Mouse (Mus musculus): Measurements from ENCODE around the gene Icosl.
"Not testable (repeated sequence)": the region's sequence is repeated elsewhere in the genome, so short reads cannot be mapped to it uniquely, and the experiment has no call there.

DNA sequence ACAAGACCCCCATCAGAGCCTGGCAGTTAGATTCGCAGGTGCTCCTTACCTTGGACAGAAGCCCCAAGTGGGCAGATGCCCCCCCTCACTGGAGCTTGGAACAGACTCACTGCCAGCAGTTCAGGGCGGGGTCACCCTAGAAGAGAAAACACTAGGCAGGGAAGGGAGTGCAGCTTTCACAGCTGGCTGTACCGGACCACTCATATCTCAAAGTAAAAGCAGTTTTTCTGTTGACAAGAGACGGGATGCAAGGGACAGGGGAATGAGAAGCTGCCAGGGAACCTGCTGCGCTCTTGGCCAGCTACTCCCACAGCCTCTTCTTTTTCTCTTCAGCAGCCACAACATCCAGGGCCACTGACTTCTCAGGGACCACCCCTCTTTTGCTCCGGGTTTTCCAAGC is 55.0 kb downstream of the Icosl start:
- not testable (repeated sequence) for TF ChIP-seq POLR2AphosphoS2 (IDR thresholded peaks at IDR 0.05; ENCODE audit: low read length); USF1 (IDR thresholded peaks at IDR 0.05; ENCODE audit: low read depth, low read length); RCOR1 (IDR thresholded peaks at IDR 0.05; ENCODE audit: low read depth, low read length); CTCF (IDR thresholded peaks at IDR 0.05 in 2 of 3, conservative IDR thresholded peaks at IDR 0.05 in 1 of 3; ENCODE audit: control insufficient read depth in 1 of 3, insufficient read depth in 1 of 3, low read depth in 2 of 3, low read length in 3 of 3, poor library complexity in 1 of 3, severe bottlenecking in 1 of 3); POLR2A (IDR thresholded peaks at IDR 0.05; ENCODE audit: control insufficient read depth in 1 of 2, insufficient read depth in 1 of 2, low read depth in 1 of 2, low read length in 2 of 2, poor library complexity in 1 of 2); E2F4 (IDR thresholded peaks at IDR 0.05; ENCODE audit: borderline replicate concordance, low read depth, low read length); RAD21 (IDR thresholded peaks at IDR 0.05; ENCODE audit: low read depth, low read length); NRF1 (IDR thresholded peaks at IDR 0.05; ENCODE audit: insufficient read depth, low read depth, low read length, poor library complexity, severe bottlenecking); ZNF384 (IDR thresholded peaks at IDR 0.05; ENCODE audit: low read depth, low read length); UBTF (IDR thresholded peaks at IDR 0.05; ENCODE audit: borderline replicate concordance, insufficient read depth, low read depth, low read length); ZKSCAN1 (IDR thresholded peaks at IDR 0.05; ENCODE audit: low read depth, low read length)

Measured in MEL (cell line).